Mouse (Mus musculus): Measurements from ENCODE around the gene Adamts14.

- TF ChIP-seq CTCF (IDR thresholded peaks at IDR 0.05; ENCODE audit: low read depth) (no peak), EP300 (IDR thresholded peaks at IDR 0.05; ENCODE audit: low read depth) (no peak)
Measured at GRCm38 (mm10) chr10:61208114-61208684, 65.0 kb downstream of the Adamts14 start.

Measured in heart, postnatal 0 days (tissue).